Mouse (Mus musculus) MEL (cell line): ENCODE measurements at regions not wholly inside any gene's neighbourhood (a gene's known extent, or its start where the extent isn't known, plus 50 kb on each side); places are given as distances from the start of the nearest gene placed in this dataset.

Source experiments
- CTCF ChIP-seq, 3 experiments: IDR thresholded peaks in 2 of 3; conservative IDR thresholded peaks in 1 of 3; 2 replicates each; pipeline ENCODE4 v1.5.1; 2011 to 2012; ENCODE audit warnings: low read length in 3 of 3, low read depth in 2 of 3, mild to moderate bottlenecking in 2 of 3, improper control_type of control experiment in 1 of 3, inconsistent platforms in 1 of 3, mixed read lengths in 1 of 3, moderate library complexity in 1 of 3; ENCODE audit not compliant: control insufficient read depth in 1 of 3, insufficient read depth in 1 of 3, poor library complexity in 1 of 3, severe bottlenecking in 1 of 3
- ETS1 ChIP-seq: IDR thresholded peaks from 2 replicates; pipeline ENCODE4 v1.6.1; 2012; ENCODE audit warnings: low read depth, mild to moderate bottlenecking, inconsistent platforms, low read length, improper control_type of control experiment, moderate library complexity
- MAX ChIP-seq: IDR thresholded peaks from 2 replicates; pipeline ENCODE4 v1.6.1; 2011; ENCODE audit warnings: low read length, improper control_type of control experiment
- POLR2A ChIP-seq, 2 experiments: IDR thresholded peaks; 2 replicates each; pipeline ENCODE4 v1.6.1; 2011 to 2012; ENCODE audit warnings: low read length in 2 of 2, mild to moderate bottlenecking in 2 of 2, control low read depth in 1 of 2, improper control_type of control experiment in 1 of 2, low read depth in 1 of 2, moderate library complexity in 1 of 2; ENCODE audit not compliant: control insufficient read depth in 1 of 2, insufficient read depth in 1 of 2, poor library complexity in 1 of 2
- RCOR1 ChIP-seq: IDR thresholded peaks from 2 replicates; pipeline ENCODE4 v1.6.1; 2012; ENCODE audit warnings: low read depth, mild to moderate bottlenecking, inconsistent platforms, low read length, improper control_type of control experiment

DNA sequence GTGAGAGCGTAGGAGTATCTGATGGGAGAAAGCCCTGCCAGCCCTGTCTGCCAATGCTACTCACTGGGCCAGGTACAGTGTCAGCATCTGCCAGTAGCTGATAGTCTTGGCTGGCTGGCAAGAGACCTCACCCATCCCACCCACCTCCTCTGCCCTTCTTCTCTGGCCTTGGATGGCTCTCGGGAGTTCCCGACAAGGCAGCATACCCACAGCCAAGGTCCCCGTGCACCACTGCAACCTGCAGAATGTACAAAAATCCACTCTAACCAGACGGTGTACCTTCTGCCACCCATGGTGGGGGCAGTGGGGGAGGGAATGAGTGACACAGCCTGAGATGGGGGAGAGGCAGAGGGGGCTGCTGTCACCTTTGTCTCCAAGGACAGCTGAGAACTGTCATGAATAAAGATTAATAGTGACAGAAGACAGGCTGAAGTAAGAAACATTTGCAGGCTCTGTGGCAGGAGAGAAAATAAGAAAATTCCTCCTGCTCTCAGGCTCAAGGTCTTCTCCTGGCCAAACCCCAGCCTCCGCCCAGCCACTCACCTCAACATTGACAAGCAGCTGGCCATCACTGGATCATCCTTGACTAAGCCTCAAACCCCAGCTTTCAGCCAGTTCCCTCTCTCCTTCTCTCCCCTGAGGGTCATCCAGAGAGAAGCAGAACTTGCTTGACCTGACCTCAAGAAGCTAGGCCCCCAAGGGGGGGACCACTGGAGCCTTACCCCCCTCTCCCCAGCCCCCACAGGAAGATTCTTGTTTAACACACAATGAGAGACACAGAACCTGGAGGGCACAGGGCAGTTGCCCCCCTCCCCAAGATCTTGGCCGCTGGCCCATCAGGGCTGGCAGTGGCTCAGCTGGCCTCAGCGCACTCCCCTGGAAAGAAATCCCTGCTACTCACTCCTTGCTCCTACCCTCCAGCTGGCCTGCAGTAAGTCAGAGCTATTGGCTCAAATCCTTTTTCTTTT, 73.7 kb downstream of the Cpn2 start:
- TF ChIP-seq MAX (no peak), RCOR1 (no peak), ETS1 (no peak), CTCF (IDR thresholded peaks at IDR 0.05 in 2 of 3, conservative IDR thresholded peaks at IDR 0.05 in 1 of 3; ENCODE audit: control insufficient read depth in 1 of 3, insufficient read depth in 1 of 3, low read depth in 2 of 3, low read length in 3 of 3, poor library complexity in 1 of 3, severe bottlenecking in 1 of 3) (no peak), POLR2A (IDR thresholded peaks at IDR 0.05; ENCODE audit: control insufficient read depth in 1 of 2, insufficient read depth in 1 of 2, low read depth in 1 of 2, low read length in 2 of 2, poor library complexity in 1 of 2) (no peak)
